Mouse (Mus musculus): Measurements from ENCODE around the gene Fam173b. TPM values are rescaled to one million over a fixed set of nuclear protein-coding genes. Genes with fewer than 3 reads are reported as not detected.
A peak's percentile ranks its signal among the peaks of the same experiment; 100 is the strongest.
"Not testable (repeated sequence)": the region's sequence is repeated elsewhere in the genome, so short reads cannot be mapped to it uniquely, and the experiment has no call there.

Gene Fam173b
- polyA plus RNA-seq, 1 experiment from 2014 or later: 14.1 TPM

- peak overlapping the region; percentile 46 for H3K4me2 ChIP-seq (ENCODE audit: low read depth, low read length)
- 0 out of 2 replicates have a peak overlapping the region, but pooled peaks have one; percentile 15 for H3K27ac ChIP-seq (ENCODE audit: low read length)
- H3K9me3 ChIP-seq (ENCODE audit: control insufficient read depth, low read length): no peaks in the 10 kb centered on the region
- H3K4me1 ChIP-seq (replicated peaks; ENCODE audit: control insufficient read depth, insufficient read depth, low read length): peaks cover 22% of the 10 kb centered on the region
- H3K9ac ChIP-seq (ENCODE audit: low read length): peak overlapping the region; percentile 13; the same call in 1 of the 2 replicates
- ATAC-seq (ENCODE audit: low read depth): peak; percentile 81
- no peaks in the 10 kb centered on the region for H3K36me3 ChIP-seq (ENCODE audit: control insufficient read depth, insufficient read depth, low read length)
- H3K27me3 ChIP-seq (ENCODE audit: control insufficient read depth, insufficient read depth, low read depth, low read length): no peaks in the 10 kb centered on the region
- WGBS: 11% methylated on average over 11 of the region's 12 CpGs
- H3K4me3 ChIP-seq (ENCODE audit: low read length): peak overlapping the region; percentile 17; the same call in 1 of the 2 replicates
Measured at GRCm38 (mm10) chr15:31568581-31568996, 33.1 kb upstream of the Fam173b start.

DNA sequence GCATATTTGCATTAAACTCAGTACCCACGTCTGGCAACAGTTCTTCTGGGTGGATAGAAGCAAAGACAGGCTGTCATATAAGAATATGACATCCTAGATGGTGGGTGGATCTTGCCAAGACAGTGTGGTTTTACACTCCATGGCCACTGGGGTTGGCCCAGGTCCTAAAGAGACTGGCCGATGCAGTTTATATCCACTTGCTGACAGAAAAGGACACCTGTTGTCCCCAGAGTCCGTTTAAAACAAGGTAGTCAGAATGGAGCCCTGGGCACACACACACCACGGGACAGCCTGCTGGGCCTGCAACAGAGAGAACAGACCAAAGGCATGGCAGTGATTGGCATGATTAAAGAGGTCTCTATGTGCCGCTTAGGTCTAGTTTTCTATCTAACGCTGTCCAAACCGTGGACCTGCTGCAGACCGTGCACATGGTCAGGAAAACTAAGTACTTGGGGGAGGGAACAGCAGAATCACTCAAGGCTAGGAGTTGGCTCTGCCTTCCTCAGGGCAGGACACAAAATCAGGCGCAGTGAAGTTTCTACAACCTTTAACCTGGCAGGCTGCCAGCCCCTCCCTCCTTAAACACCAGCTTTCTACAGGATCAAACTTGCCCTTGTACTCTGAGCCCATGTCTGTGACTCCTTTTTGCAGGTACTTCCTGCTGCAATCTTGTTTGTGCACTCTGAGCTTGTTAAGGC is 32.2 kb upstream of the Fam173b start:
- Histone ChIP-seq H3K36me3 (ENCODE audit: control insufficient read depth, insufficient read depth, low read length) (no peaks in the 10 kb centered on the region), H3K27me3 (ENCODE audit: control insufficient read depth, insufficient read depth, low read depth, low read length) (no peaks in the 10 kb centered on the region), H3K27ac (ENCODE audit: low read length) (peak overlapping the region; percentile 13; the same call in 1 of the 2 replicates), H3K4me2 (ENCODE audit: low read depth, low read length) (no peak overlapping the region), H3K9ac (ENCODE audit: low read length) (no peak overlapping the region), H3K4me3 (ENCODE audit: low read length) (no peak overlapping the region), H3K4me1 (replicated peaks; ENCODE audit: control insufficient read depth, insufficient read depth, low read length) (peaks cover 16% of the 10 kb centered on the region), H3K9me3 (ENCODE audit: control insufficient read depth, low read length) (no peaks in the 10 kb centered on the region)
- ATAC-seq (ENCODE audit: low read depth): peak; percentile 60
- WGBS: 43% methylated on average over 9 of the region's 9 CpGs

DNA sequence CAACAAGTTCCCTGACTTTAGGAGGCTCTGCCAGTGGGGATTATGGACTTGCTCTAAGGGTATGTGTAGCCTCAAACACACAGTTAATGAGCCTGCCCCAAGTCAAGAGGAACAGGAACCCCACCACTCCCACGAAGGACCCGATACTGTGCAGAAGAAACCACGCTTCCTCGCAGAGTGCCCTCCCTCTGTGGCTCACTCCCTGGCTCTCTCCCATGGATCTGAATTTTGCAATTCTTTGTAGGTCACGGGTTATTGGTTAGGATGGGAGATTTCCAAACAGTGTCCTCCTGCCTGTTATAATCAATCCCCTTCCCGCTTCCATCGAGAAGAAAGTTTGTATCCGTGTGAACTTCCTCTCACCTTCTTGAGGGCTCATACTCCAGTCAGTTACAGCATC is 30.7 kb upstream of the Fam173b start:
- no peaks in the 10 kb centered on the region for H3K9me3 ChIP-seq (ENCODE audit: control insufficient read depth, low read length)
- H3K4me3 ChIP-seq (ENCODE audit: low read length): no peak overlapping the region
- no peak for ATAC-seq (ENCODE audit: low read depth)
- H3K27ac ChIP-seq (ENCODE audit: low read length): no peak overlapping the region
- H3K4me2 ChIP-seq (ENCODE audit: low read depth, low read length): no peak overlapping the region
- no peak overlapping the region for H3K9ac ChIP-seq (ENCODE audit: low read length)
- H3K27me3 ChIP-seq (ENCODE audit: control insufficient read depth, insufficient read depth, low read depth, low read length): no peaks in the 10 kb centered on the region
- H3K36me3 ChIP-seq (ENCODE audit: control insufficient read depth, insufficient read depth, low read length): no peaks in the 10 kb centered on the region
- peaks cover 16% of the 10 kb centered on the region for H3K4me1 ChIP-seq (replicated peaks; ENCODE audit: control insufficient read depth, insufficient read depth, low read length)
- WGBS: 89% methylated on average over 8 of the region's 8 CpGs

GRCm38 (mm10) chr15:31571906-31572722 is 29.5 kb upstream of the Fam173b start:
- no peak overlapping the region for H3K4me2 ChIP-seq (ENCODE audit: low read depth, low read length)
- 72% methylated on average over 16 of the region's 16 CpGs for WGBS

DNA sequence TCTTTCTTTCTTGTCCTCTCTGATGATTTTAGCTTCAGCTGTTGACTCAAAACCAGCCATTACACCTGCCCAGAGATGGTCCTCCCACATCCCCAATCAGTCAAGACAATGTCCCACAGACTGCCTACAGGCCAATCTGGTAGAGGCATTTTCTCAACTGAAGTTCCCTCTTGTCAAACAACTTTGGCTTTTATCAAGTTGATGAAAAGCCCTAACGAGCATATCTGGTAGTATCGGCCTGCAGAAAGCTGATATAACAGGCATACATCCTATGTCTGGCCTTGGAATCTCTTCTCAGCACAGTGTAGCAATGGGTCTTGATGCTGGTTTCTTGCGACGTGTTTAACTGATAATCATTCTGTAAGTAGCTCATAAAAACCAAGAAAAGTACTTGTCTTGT is 28.4 kb upstream of the Fam173b start:
- Histone ChIP-seq H3K9me3 (ENCODE audit: control insufficient read depth, low read length) (no peaks in the 10 kb centered on the region), H3K27me3 (ENCODE audit: control insufficient read depth, insufficient read depth, low read depth, low read length) (no peaks in the 10 kb centered on the region), H3K4me1 (replicated peaks; ENCODE audit: control insufficient read depth, insufficient read depth, low read length) (peaks cover 14% of the 10 kb centered on the region), H3K4me3 (ENCODE audit: low read length) (no peak overlapping the region), H3K36me3 (ENCODE audit: control insufficient read depth, insufficient read depth, low read length) (no peaks in the 10 kb centered on the region), H3K27ac (ENCODE audit: low read length) (no peak overlapping the region), H3K4me2 (ENCODE audit: low read depth, low read length) (no peak overlapping the region), H3K9ac (ENCODE audit: low read length) (no peak overlapping the region)
- WGBS: 74% methylated on average over 4 of the region's 4 CpGs
- no peak for ATAC-seq (ENCODE audit: low read depth)

More at GRCm38 (mm10) chr15:31571906-31572722, 29.5 kb upstream of the Fam173b start:
- H3K4me3 ChIP-seq (ENCODE audit: low read length): no peak overlapping the region
- H3K36me3 ChIP-seq (ENCODE audit: control insufficient read depth, insufficient read depth, low read length): no peaks in the 10 kb centered on the region
- H3K27me3 ChIP-seq (ENCODE audit: control insufficient read depth, insufficient read depth, low read depth, low read length): no peaks in the 10 kb centered on the region
- no peak for ATAC-seq (ENCODE audit: low read depth)
- no peak overlapping the region for H3K27ac ChIP-seq (ENCODE audit: low read length)
- H3K9ac ChIP-seq (ENCODE audit: low read length): no peak overlapping the region
- no peaks in the 10 kb centered on the region for H3K9me3 ChIP-seq (ENCODE audit: control insufficient read depth, low read length)
- peaks cover 16% of the 10 kb centered on the region for H3K4me1 ChIP-seq (replicated peaks; ENCODE audit: control insufficient read depth, insufficient read depth, low read length)

DNA sequence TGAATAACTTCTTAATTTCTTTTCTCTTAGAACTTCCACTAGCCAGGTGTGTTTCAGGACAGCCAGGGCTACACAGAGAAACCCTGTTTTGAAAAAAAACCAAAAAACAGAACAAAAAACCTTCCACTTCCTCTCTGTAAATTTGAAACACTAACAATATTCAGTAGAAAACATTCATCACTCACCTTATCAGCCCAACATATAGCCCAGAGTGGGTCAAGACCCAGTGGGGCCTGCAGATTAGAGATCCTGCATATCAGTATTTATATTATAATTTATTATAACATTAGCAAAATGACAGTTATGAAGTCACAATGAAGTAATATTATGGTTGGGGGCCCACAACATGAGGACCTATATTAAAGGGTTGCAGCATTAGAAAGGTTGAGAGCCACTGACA is 28.0 kb upstream of the Fam173b start:
- Histone ChIP-seq H3K9ac (ENCODE audit: low read length) (no peak overlapping the region), H3K9me3 (ENCODE audit: control insufficient read depth, low read length) (no peaks in the 10 kb centered on the region), H3K4me2 (ENCODE audit: low read depth, low read length) (no peak overlapping the region), H3K27me3 (ENCODE audit: control insufficient read depth, insufficient read depth, low read depth, low read length) (no peaks in the 10 kb centered on the region), H3K36me3 (ENCODE audit: control insufficient read depth, insufficient read depth, low read length) (no peaks in the 10 kb centered on the region), H3K4me3 (ENCODE audit: low read length) (no peak overlapping the region), H3K4me1 (replicated peaks; ENCODE audit: control insufficient read depth, insufficient read depth, low read length) (peaks cover 10% of the 10 kb centered on the region), H3K27ac (ENCODE audit: low read length) (no peak overlapping the region)
- no peak for ATAC-seq (ENCODE audit: low read depth)

- no peak overlapping the region for H3K9ac ChIP-seq (ENCODE audit: low read length)
- ATAC-seq (ENCODE audit: low read depth): no peak
- no peak overlapping the region for H3K4me3 ChIP-seq (ENCODE audit: low read length)
- H3K36me3 ChIP-seq (ENCODE audit: control insufficient read depth, insufficient read depth, low read length): no peaks in the 10 kb centered on the region
- 66% methylated on average over 5 of the region's 5 CpGs for WGBS
- H3K4me2 ChIP-seq (ENCODE audit: low read depth, low read length): no peak overlapping the region
- no peaks in the 10 kb centered on the region for H3K9me3 ChIP-seq (ENCODE audit: control insufficient read depth, low read length)
- no peaks in the 10 kb centered on the region for H3K4me1 ChIP-seq (replicated peaks; ENCODE audit: control insufficient read depth, insufficient read depth, low read length)
- no peaks in the 10 kb centered on the region for H3K27me3 ChIP-seq (ENCODE audit: control insufficient read depth, insufficient read depth, low read depth, low read length)
- no peak overlapping the region for H3K27ac ChIP-seq (ENCODE audit: low read length)
Measured at GRCm38 (mm10) chr15:31576076-31576475, 25.6 kb upstream of the Fam173b start.

- not testable (repeated sequence) for H3K9ac ChIP-seq (ENCODE audit: low read length); ATAC-seq (ENCODE audit: low read depth); H3K9me3 ChIP-seq (ENCODE audit: control insufficient read depth, low read length); H3K4me2 ChIP-seq (ENCODE audit: low read depth, low read length); H3K27ac ChIP-seq (ENCODE audit: low read length); H3K27me3 ChIP-seq (ENCODE audit: control insufficient read depth, insufficient read depth, low read depth, low read length); H3K36me3 ChIP-seq (ENCODE audit: control insufficient read depth, insufficient read depth, low read length); H3K4me1 ChIP-seq (replicated peaks; ENCODE audit: control insufficient read depth, insufficient read depth, low read length); H3K4me3 ChIP-seq (ENCODE audit: low read length)
- 93% methylated on average over 2 of the region's 2 CpGs for WGBS
Measured at GRCm38 (mm10) chr15:31581086-31581485, 20.6 kb upstream of the Fam173b start.

GRCm38 (mm10) chr15:31583304-31584085 is 18.2 kb upstream of the Fam173b start:
- Histone ChIP-seq H3K4me2 (ENCODE audit: low read depth, low read length) (no peak overlapping the region), H3K27ac (ENCODE audit: low read length) (no peak overlapping the region), H3K9me3 (ENCODE audit: control insufficient read depth, low read length) (no peaks in the 10 kb centered on the region), H3K4me3 (ENCODE audit: low read length) (no peak overlapping the region), H3K36me3 (ENCODE audit: control insufficient read depth, insufficient read depth, low read length) (no peaks in the 10 kb centered on the region), H3K27me3 (ENCODE audit: control insufficient read depth, insufficient read depth, low read depth, low read length) (no peaks in the 10 kb centered on the region), H3K9ac (ENCODE audit: low read length) (no peak overlapping the region), H3K4me1 (replicated peaks; ENCODE audit: control insufficient read depth, insufficient read depth, low read length) (no peaks in the 10 kb centered on the region)
- no peak for ATAC-seq (ENCODE audit: low read depth)
- WGBS: 85% methylated on average over 13 of the region's 13 CpGs
